Mouse (Mus musculus) E14TG2a.4 (cell line): ENCODE measurements around the gene Atxn7l1.
"Not testable (repeated sequence)": the region's sequence is repeated elsewhere in the genome, so short reads cannot be mapped to it uniquely, and the experiment has no call there.

Experiments
- H3K27me3 ChIP-seq: 2 replicates; pipeline ENCODE4 v1.6.1; 2014; ENCODE audit warnings: low read length, control low read depth; ENCODE audit not compliant: insufficient read depth
- H3K36me3 ChIP-seq: 2 replicates; pipeline ENCODE4 v1.6.1; 2014; ENCODE audit warnings: low read length, control low read depth; ENCODE audit not compliant: insufficient read depth
- H3K4me1 ChIP-seq: replicated peaks from 2 replicates; pipeline ENCODE4 v1.6.1; 2014; ENCODE audit warnings: low read depth, low read length, control low read depth
- H3K4me3 ChIP-seq: replicated peaks from 2 replicates; pipeline ENCODE4 v1.5.1; 2014; ENCODE audit warnings: mild to moderate bottlenecking, low read length
- H3K9me3 ChIP-seq: 2 replicates; pipeline ENCODE4 v1.6.1; 2014; ENCODE audit warnings: low read length, control low read depth
- CTCF ChIP-seq: conservative IDR thresholded peaks from 2 replicates; pipeline ENCODE4 v1.5.1; 2014; ENCODE audit warnings: low read length
- NANOG ChIP-seq: IDR thresholded peaks from 2 replicates; pipeline ENCODE4 v1.6.1; 2014; ENCODE audit warnings: borderline replicate concordance, low read length, mixed read lengths
- POU5F1 ChIP-seq: IDR thresholded peaks from 2 replicates; pipeline ENCODE4 v1.6.1; 2014; ENCODE audit warnings: low read length, borderline replicate concordance

The Atxn7l1 gene

DNA sequence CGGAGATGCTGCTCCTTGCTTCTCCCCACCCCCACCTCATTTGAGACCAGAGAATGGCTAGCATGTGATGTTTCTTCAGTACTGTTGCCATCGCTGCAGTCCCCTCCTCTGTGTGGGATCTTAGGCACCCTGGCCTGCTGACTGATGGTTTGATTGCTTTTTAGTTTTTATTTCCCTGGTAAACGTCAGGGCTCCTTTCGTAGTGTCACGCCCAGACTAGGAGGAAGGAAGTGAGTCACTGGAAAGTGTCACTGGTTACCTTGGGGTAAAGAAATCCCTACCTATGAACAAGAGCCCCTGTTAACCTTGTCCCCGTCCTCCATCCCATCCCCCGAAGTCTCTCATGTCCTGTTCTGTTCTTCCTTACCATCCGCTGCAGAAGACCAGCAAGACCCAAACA is 10.8 kb downstream of the Atxn7l1 start:
- H3K27me3 ChIP-seq: no peaks in the 10 kb centered on the region
- TF ChIP-seq NANOG (no peak), CTCF (no peak), POU5F1 (no peak)
- H3K9me3 ChIP-seq: no peaks in the 10 kb centered on the region
- no peaks in the 10 kb centered on the region for H3K36me3 ChIP-seq
- H3K4me3 ChIP-seq: no peak overlapping the region
- H3K4me1 ChIP-seq: peaks cover 29% of the 10 kb centered on the region

DNA sequence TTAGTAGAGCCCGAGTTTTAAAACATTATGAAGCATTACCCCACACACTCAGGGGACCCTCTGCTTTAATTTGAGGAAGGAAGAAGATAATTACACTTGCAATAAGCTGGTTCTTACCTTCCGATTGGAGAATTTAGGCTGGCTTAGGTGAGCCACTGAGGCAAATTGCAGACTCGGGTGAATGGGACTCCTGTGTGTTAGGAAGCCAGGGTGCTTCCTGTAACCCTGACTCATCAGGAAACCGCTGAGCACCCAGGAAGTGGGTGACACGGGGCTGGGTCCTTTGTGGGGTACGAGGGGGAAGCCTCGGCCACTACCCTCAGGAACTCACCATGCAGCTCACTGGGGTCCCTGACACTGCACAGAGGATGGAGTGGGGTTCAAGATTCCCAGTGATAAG is 12.9 kb downstream of the Atxn7l1 start:
- no peaks in the 10 kb centered on the region for H3K27me3 ChIP-seq
- TF ChIP-seq CTCF (no peak), NANOG (no peak), POU5F1 (no peak)
- H3K4me1 ChIP-seq: peaks cover 29% of the 10 kb centered on the region
- H3K36me3 ChIP-seq: no peaks in the 10 kb centered on the region
- no peaks in the 10 kb centered on the region for H3K9me3 ChIP-seq
- no peak overlapping the region for H3K4me3 ChIP-seq

DNA sequence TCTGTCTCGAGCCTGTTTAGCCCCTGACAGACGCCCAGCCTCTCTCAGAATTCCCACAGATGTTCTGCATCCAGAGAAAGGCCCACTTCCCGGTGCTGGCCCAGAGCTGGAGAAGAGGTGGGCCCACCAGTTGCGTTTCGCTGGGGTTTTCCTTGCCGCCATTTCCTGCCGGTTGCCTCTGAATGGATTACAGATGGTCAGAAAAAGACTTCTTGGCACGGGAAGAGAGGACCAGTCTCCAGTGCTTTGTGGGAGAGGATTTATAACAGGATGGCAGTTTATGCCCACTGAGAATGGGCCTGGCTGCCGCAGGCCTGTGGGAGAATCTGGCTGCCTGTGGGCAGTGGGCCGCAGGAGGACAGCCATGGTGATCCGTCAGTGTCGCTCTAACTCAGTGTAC is 15.0 kb downstream of the Atxn7l1 start:
- no peaks in the 10 kb centered on the region for H3K27me3 ChIP-seq
- H3K36me3 ChIP-seq: no peaks in the 10 kb centered on the region
- peak overlapping the region; percentile 60 for H3K4me3 ChIP-seq
- TF ChIP-seq NANOG (no peak), POU5F1 (no peak), CTCF (no peak)
- H3K9me3 ChIP-seq: no peaks in the 10 kb centered on the region
- H3K4me1 ChIP-seq: peaks cover 46% of the 10 kb centered on the region

DNA sequence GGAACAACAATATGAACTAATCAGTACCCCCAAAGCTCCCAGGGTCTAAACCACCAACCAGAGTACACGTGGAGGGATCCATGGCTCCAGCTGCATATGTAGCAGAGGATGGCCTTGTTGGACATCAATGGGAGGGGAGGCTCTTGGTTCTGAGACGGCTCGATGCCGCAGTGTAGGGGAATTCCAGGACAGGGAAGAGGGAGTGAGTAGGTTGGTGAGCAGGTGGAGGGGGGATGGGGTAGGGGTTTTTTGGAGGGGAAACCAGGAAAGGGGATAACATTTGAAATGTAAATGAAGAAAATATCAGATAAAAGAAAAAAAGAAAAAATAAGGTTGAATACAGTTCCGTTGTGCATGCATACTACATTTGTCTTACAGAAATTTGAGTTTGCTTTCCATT is 16.5 kb downstream of the Atxn7l1 start:
- not testable (repeated sequence) for H3K36me3 ChIP-seq, H3K9me3 ChIP-seq, H3K4me3 ChIP-seq, H3K27me3 ChIP-seq
- H3K4me1 ChIP-seq: peaks cover 35% of the 10 kb centered on the region

DNA sequence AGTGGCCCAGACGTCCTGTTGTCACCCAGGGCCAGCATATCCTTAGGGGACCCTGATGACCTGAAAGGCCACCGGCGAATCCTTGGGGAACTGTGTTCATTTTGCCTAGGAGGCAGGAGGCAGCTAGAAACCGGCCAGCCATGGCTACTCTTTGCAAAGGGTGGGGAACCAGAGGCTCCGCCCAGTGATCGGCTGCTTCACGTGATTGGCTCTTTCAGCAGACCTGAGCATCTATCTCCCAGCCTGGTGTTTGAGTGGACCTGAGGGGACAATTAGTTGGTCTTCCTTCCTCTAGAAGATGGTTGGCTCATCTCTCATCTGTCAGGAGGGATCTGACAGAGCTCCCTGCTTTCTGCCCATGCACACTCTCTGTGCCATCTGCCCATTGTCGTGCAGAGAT is 19.2 kb downstream of the Atxn7l1 start:
- Histone ChIP-seq H3K9me3 (no peaks in the 10 kb centered on the region), H3K4me3 (no peak overlapping the region; the same call in 1 of the 2 replicates), H3K36me3 (no peaks in the 10 kb centered on the region), H3K4me1 (peaks cover 30% of the 10 kb centered on the region), H3K27me3 (no peaks in the 10 kb centered on the region)
- TF ChIP-seq CTCF: no peak
- TF ChIP-seq POU5F1: no peak
- no peak for TF ChIP-seq NANOG

DNA sequence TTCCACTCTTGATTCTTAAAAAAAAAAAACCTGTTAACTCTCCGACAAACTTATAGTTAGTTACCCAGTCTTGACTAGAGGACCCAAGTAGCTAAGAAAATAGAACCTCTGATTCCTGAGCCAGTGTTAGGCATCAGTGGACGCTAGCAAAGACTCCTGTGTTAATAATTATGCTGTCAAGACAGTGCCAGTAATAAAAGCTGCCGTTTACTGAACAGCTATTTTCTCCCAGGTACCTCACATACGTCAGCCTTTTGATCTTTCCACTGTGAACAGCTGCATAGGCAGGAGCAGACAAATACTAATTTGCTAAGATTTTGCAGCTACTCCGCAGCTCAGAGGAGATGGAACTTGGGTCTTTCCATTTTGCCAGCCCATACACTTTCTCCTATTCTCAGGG is 20.1 kb downstream of the Atxn7l1 start:
- Histone ChIP-seq H3K9me3 (no peaks in the 10 kb centered on the region), H3K4me3 (no peak overlapping the region), H3K27me3 (no peaks in the 10 kb centered on the region), H3K36me3 (no peaks in the 10 kb centered on the region), H3K4me1 (peaks cover 25% of the 10 kb centered on the region)
- TF ChIP-seq CTCF: no peak
- TF ChIP-seq NANOG: no peak
- TF ChIP-seq POU5F1: no peak

DNA sequence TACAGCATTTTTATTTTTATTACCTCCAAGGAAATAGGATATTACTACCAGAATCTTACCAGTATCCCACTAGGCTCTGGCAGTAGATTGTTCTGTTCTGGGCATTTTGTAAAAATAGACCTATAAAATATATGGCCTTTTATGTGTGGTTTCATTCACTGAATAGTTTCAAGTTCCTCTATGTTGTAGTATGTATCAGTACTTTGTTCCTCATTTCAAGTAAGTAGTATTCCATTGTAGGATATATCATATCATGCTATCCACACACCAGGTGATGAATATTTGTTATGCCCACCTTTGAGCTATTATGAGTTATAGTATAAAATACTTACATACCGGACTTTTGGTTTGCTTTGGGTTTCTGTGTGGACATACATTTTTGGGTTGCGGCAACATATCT is 21.0 kb downstream of the Atxn7l1 start:
- no peak overlapping the region for H3K4me3 ChIP-seq
- H3K27me3 ChIP-seq: no peaks in the 10 kb centered on the region
- no peaks in the 10 kb centered on the region for H3K36me3 ChIP-seq
- no peaks in the 10 kb centered on the region for H3K9me3 ChIP-seq
- TF ChIP-seq NANOG (no peak), POU5F1 (no peak), CTCF (no peak)
- H3K4me1 ChIP-seq: peaks cover 27% of the 10 kb centered on the region

DNA sequence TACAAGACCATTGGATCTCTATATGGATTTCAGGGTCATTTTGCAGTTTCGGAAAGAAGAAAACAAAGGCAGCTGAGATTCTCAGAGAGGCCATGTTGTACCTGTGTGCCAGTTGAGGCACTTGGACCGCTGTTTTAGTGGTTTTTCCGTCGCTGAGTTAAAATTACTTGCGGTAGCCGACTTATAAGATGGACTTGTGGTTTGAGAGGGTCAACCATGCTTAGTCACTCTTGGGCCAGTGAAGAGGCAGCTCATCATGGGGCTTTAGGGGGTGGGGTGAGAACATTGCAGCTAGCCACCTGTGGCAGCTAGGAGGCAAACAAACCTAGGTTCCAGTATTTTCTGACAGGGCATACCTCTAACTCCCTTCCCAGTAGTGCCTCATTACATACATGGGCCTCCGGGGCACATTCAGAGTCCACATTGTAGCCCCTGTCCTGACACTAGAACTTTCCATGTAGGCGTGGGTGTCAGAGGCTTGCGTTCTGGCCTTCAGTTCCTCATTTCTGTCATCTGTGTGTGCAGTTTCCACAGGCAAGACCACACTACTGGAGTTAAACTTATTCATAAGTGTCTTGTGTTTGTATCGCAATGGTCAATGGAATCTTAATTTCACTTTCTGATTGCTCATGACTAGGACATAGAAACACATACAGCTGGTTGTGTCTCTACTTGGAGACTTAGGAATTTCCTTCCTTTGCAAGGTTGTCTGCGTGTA is 22.4 kb downstream of the Atxn7l1 start:
- no peaks in the 10 kb centered on the region for H3K36me3 ChIP-seq
- H3K4me3 ChIP-seq: no peak overlapping the region
- H3K4me1 ChIP-seq: peaks cover 40% of the 10 kb centered on the region
- H3K27me3 ChIP-seq: peaks cover 4% of the 10 kb centered on the region
- no peaks in the 10 kb centered on the region for H3K9me3 ChIP-seq
- TF ChIP-seq NANOG: no peak
- TF ChIP-seq POU5F1: no peak
- no peak for TF ChIP-seq CTCF

DNA sequence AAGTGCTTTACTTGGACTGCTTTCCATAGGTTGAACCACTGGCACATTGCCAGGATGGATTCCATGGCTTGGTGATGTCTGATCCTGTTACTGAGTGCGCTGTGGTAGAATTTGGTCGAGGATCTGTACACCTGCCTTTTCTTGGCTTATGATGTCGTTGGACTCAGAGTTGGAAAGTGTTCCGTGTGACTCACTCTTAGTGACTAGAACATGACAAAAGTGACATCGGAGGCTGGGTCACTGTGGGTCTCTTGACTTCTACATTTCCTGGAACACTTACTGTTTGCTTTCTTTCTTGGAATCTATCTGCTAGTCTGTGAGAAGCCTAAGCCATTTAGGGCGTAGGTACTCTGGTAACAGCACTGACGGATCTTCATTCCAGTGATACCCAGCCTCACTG is 23.3 kb downstream of the Atxn7l1 start:
- TF ChIP-seq POU5F1 (no peak), CTCF (no peak), NANOG (no peak)
- peaks cover 11% of the 10 kb centered on the region for H3K27me3 ChIP-seq
- no peaks in the 10 kb centered on the region for H3K9me3 ChIP-seq
- no peak overlapping the region for H3K4me3 ChIP-seq
- peaks cover 40% of the 10 kb centered on the region for H3K4me1 ChIP-seq
- H3K36me3 ChIP-seq: no peaks in the 10 kb centered on the region
